Mouse (Mus musculus): ENCODE data around the gene Cenpl. TPM values are rescaled to one million over a fixed set of nuclear protein-coding genes. Genes with fewer than 3 reads are reported as not detected.

Gene Cenpl
- polyA plus RNA-seq, 1 experiment from 2014 or later = 40.7 TPM

Other genes starting within 250 kb of the Cenpl start
- 8.9 and 9.2 TPM in 2 replicates for gene Rc3h1, start 164.3 kb upstream of the Cenpl start, polyA plus RNA-seq (2016; fragmentation: Nextera tagmentation; extraction: Ambion mirVana)
- gene Serpinc1, start 92.1 kb upstream of the Cenpl start, polyA plus RNA-seq (2016; fragmentation: Nextera tagmentation; extraction: Ambion mirVana) = 2.3 and 2.5 TPM in 2 replicates
- gene Zbtb37, start 35.9 kb upstream of the Cenpl start, polyA plus RNA-seq (2016; fragmentation: Nextera tagmentation; extraction: Ambion mirVana) = 5.7 TPM in 2 replicates
- 59.0 and 68.3 TPM in 2 replicates for gene Dars2, start 55 bp upstream of the Cenpl start, polyA plus RNA-seq (2016; fragmentation: Nextera tagmentation; extraction: Ambion mirVana)
- 16.4 and 16.7 TPM in 2 replicates for gene Klhl20, start 60.8 kb downstream of the Cenpl start, polyA plus RNA-seq (2016; fragmentation: Nextera tagmentation; extraction: Ambion mirVana)
- gene Ankrd45, start 72.0 kb downstream of the Cenpl start, polyA plus RNA-seq (2016; fragmentation: Nextera tagmentation; extraction: Ambion mirVana) = 5.1 and 5.6 TPM in 2 replicates
- 0.21 and 0.38 TPM in 2 replicates for gene Tex50, start 88.6 kb downstream of the Cenpl start, polyA plus RNA-seq (2016; fragmentation: Nextera tagmentation; extraction: Ambion mirVana)
- 783 and 804 TPM in 2 replicates for gene Prdx6, start 180.5 kb downstream of the Cenpl start, polyA plus RNA-seq (2016; fragmentation: Nextera tagmentation; extraction: Ambion mirVana)

Data from embryonic facial prominence, embryonic 10.5 days (tissue).